Mouse (Mus musculus) adrenal gland, postnatal 25 days (tissue): ENCODE measurements at regions not wholly inside any gene's neighbourhood (a gene's known extent, or its start where the extent isn't known, plus 50 kb on each side); places are given as distances from the start of the nearest gene placed in this dataset.

Source experiments
- DNase-seq: peaks from one replicate; pipeline ENCODE4 v3.0.0; 2021; ENCODE audit warnings: mixed read lengths

GRCm38 (mm10) chr12:112378482-112379243, 110.6 kb upstream of the A530016L24Rik start:
- no peak for DNase-seq

DNA sequence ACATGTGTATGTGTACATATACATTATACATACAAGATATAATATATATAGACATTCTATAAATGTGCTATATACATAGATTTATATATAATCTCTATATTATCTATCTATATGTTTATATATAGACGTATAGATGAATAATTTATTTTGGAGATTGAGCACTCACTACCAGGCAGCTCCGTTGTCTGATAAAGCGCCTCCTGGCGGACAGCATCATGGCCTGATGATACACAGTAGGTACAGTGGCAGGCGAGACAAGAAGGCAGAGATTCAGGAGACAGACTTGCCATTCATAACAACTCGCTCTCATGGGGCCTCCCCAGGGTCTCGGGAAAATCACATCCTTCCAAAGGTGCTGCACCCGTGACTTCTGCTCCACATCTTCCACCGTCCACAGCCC, 101.4 kb upstream of the A530016L24Rik start:
- no peak for DNase-seq

GRCm38 (mm10) chr12:112395909-112396308, 93.3 kb upstream of the A530016L24Rik start:
- DNase-seq: no peak

- DNase-seq: no peak
These were observed 85.5 kb upstream of the A530016L24Rik start for GRCm38 (mm10) chr12:112403688-112404240.

DNA sequence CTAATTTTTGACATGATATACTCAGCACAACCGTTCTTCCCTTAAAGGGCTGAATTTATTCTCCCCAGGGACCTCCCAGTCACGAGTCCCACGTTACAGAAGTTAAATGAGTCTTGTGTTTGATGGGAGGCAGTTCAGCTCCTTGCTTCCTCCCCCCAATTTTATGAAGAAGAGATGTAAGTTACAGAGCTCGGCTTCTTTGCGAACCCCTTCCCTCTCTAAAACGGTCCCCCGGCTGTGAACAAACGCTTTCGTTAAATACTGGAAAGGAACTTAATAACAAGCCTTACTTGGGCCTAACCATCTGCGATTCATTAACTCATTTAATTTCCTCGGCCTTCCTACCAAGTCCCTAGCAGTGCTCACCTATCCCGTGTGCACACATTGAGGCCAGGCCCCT, 84.9 kb upstream of the A530016L24Rik start:
- no peak for DNase-seq

DNA sequence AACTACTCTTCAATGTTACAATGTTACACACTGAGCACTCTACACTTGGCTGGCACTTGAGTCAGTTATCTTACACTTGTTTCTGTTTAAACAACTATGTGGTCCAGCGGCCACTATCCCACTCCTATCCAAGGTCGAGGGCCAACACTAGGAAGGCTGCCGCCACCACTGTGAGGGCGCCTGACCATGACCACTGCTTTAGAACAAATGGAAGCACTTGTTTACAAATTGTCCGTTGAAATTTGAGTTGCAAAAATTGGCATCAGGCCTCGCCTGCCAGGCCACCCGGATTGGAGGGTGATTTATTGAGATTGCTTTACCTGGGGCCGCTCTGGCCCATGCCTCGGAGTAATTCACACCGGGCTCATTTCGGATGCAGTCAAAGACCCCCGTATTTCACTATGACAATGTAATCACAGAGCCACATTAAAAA, 83.5 kb upstream of the A530016L24Rik start:
- no peak for DNase-seq

GRCm38 (mm10) chr12:112411612-112412350, 77.5 kb upstream of the A530016L24Rik start:
- DNase-seq: no peak

GRCm38 (mm10) chr12:112412351-112412697, 76.9 kb upstream of the A530016L24Rik start:
- DNase-seq: no peak

DNA sequence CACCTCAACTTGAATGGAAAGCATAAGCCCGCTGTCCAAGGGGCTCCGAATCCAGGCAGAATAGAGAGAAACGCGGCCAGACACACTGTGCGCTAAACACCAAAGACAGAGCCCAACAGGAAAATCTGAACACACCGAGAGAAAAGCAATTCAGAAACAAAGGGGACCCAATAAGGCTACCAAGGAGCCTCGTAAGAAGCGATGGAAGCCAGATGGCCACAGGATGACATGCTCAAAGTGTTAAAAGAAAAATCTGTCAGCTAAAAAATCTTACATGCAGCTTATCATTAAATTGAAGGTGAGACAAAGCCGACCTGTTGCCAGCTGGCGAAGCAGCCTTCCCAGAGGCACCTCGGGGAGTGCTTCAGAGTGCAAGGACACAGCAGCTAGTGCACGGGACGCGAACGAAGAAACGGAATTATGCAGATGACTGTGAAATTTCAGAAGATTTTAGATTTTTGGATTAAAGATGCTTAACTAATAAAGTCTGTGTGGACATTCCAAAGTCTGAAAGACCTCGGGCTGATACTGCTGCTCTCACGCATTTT, 73.2 kb upstream of the A530016L24Rik start:
- DNase-seq: no peak

GRCm38 (mm10) chr12:112416537-112416936, 72.7 kb upstream of the A530016L24Rik start:
- no peak for DNase-seq

GRCm38 (mm10) chr12:112418636-112419035, 70.6 kb upstream of the A530016L24Rik start:
- no peak for DNase-seq

- DNase-seq: no peak
These were observed 67.1 kb upstream of the A530016L24Rik start for GRCm38 (mm10) chr12:112422177-112422576.

- DNase-seq: no peak
These were observed 65.1 kb upstream of the A530016L24Rik start for GRCm38 (mm10) chr12:112424150-112424549.

GRCm38 (mm10) chr12:112426681-112427080, 62.6 kb upstream of the A530016L24Rik start:
- DNase-seq: no peak

- DNase-seq: no peak
These were observed 59.0 kb upstream of the A530016L24Rik start for GRCm38 (mm10) chr12:112430104-112430846.

DNA sequence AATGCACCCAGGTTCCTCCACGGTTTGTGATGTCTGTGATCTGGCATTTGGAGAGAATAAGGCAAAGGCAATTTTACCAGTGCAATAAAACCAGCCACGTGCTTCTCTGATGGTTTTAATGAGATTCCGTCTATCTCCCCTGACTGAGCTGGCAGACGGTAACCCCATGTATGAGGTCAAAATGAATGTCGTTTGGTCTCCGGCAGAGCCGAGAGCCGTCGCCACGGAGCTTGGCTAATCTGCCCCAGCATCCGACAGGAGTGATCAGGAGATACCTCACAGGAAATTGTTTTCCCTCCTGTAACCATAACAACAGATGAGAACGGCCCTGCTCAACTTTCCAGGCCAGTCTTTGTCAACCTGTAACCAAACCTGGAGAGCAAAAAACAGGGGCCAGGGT, 55.9 kb upstream of the A530016L24Rik start:
- DNase-seq: no peak

GRCm38 (mm10) chr12:112434673-112435294, 54.5 kb upstream of the A530016L24Rik start:
- DNase-seq: no peak

DNA sequence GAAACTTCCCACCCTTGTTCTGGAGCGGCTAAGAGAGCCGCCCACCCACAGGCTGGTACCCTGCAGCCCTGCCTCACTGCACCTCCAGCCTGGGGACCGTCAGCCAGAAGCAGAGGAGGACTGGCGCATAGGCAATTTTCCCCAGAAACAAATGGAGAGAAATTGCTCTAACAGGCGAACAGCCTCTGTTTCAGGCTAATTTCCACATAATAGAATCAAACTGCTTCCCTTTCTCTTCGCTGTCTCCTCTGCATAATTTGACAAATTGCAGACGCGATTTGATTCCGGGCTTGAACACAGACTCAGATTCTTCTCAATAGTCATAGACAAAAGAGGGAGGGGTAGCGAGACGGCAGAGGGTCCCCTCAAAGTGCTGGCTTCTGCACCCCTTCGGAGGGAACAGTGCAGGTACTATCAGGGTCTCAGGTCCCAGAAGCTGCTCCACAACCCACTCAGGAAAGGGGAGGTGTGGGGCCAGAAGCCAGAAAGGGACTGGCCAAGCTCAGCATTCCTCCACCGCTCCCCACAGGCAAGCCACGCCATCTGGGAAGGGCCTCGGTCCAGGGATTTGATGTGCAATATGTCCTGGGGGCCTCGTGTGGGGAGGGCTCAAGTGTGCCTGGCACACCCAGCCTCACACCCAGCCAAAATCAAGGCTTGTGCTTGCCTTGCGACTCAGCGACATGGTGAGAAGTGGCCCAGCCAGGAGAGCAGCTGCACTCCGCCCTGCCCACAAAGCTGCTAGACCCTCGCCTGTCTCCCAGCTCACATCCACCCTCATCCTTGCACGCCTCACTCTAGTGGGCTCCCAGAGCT, 53.7 kb upstream of the A530016L24Rik start:
- DNase-seq: peak; percentile 14

DNA sequence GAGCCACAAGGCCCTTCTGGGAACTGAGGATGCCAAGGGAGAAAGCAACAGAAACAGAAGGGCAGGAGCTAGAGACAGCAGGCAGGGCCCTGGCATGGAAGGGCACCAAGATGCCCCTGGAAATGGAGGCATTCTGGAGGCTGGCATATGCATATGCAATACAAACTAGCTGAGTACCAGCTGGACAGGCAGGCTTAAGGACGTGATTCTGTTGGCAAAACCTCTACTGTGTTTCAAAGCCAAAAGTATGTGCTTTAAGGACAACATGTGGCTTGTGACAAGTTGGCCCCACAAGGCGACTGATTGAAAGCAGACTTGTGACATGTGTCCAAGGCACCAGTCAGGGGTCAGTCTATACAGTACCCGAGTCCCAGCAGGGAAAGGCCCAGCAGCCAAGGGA, 52.2 kb upstream of the A530016L24Rik start:
- no peak for DNase-seq

DNA sequence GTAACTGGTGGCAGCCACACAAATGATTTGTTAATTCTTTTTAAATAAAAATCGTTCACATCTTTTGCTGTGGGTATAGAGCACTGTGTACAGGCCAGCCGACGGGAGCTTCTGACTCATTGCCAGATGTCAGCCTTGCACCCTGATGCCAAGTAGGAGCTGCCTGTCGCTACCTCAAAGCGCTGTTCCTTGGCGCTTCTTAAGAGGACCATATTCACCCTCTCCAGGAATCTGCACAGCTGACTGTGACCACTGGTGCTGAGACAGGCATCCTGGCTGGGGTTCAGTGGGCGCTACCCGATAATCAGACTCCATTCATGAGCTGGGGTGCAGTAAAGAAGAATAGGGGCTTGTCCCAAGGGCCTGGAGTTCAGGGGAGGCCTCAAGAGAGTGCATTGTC, 51.0 kb upstream of the A530016L24Rik start:
- no peak for DNase-seq
